Mouse (Mus musculus) stomach, embryonic 14.5 days (tissue): ENCODE measurements around the gene Nupl1. TPM values are rescaled to one million over a fixed set of nuclear protein-coding genes. Genes with fewer than 3 reads are reported as not detected.

ENCODE experiments used
- ATAC-seq: fragments of 200-750 bp; cut with Nextera tagmentation; 2 replicates; pipeline ENCODE4 v1.8.0; 2017; ENCODE audit warnings: low read depth, moderate TSS enrichment; ENCODE audit not compliant: insufficient number of reproducible peaks, insufficient read depth, low FRiP score
- H3K27ac ChIP-seq: fragments of 300-500 bp; sonication (generic); 2 replicates; pipeline ENCODE4 v1.5.1; 2014; ENCODE audit warnings: mild to moderate bottlenecking, low read length, moderate library complexity, mixed read lengths
- H3K27me3 ChIP-seq: fragments of 300-500 bp; sonication (generic); 2 replicates; pipeline ENCODE4 v1.6.1; 2014; ENCODE audit warnings: low read length, control low read depth, mixed read lengths; ENCODE audit not compliant: control insufficient read depth, insufficient read depth
- H3K36me3 ChIP-seq: fragments of 300-500 bp; sonication (generic); 2 replicates; pipeline ENCODE4 v1.6.1; 2014; ENCODE audit warnings: mild to moderate bottlenecking, control low read depth, low read length, moderate library complexity, mixed read lengths; ENCODE audit not compliant: control insufficient read depth, insufficient read depth
- H3K4me1 ChIP-seq: fragments of 300-500 bp; sonication (generic); 2 replicates; pipeline ENCODE4 v1.6.1; 2014; ENCODE audit warnings: low read length, control low read depth, mixed read lengths; ENCODE audit not compliant: control insufficient read depth, insufficient read depth
- H3K4me2 ChIP-seq: fragments of 300-500 bp; sonication (generic); replicated peaks from 2 replicates; pipeline ENCODE4 v1.6.1; 2014; ENCODE audit warnings: low read depth, low read length, control low read depth
- H3K4me3 ChIP-seq: fragments of 300-500 bp; sonication (generic); 2 replicates; pipeline ENCODE4 v1.5.1; 2014; ENCODE audit warnings: low read depth, low read length, control low read depth
- H3K9ac ChIP-seq: fragments of 300-500 bp; sonication (generic); replicated peaks from 2 replicates; pipeline ENCODE4 v1.6.1; 2014; ENCODE audit warnings: low read depth, mild to moderate bottlenecking, control low read depth, low read length, moderate library complexity, mixed read lengths
- H3K9me3 ChIP-seq: fragments of 300-500 bp; sonication (generic); 2 replicates; pipeline ENCODE4 v1.6.1; 2016; ENCODE audit warnings: low read depth, low read length, control low read depth; ENCODE audit not compliant: control insufficient read depth
- WGBS: fragments of 180-500 bp; shearing (Covaris S2); extraction: QIAGEN DNeasy Blood & Tissue Kit; methylation state at CpG from one replicate; pipeline ENCODE4 v1.1.7; 2014; 5-methylcytosine and 5-hydroxymethylcytosine counted together
- polyA plus RNA-seq: library from polyadenylated mRNA; unstranded; fragments of >200 nt; fragmentation: Nextera tagmentation; extraction: Ambion mirVana; gene quantifications from 2 replicates; pipeline ENCODE4 v1.2.1, GENCODE M21; 2014

The Nupl1 gene
- polyA plus RNA-seq, 1 experiment from 2014 or later = not detected

DNA sequence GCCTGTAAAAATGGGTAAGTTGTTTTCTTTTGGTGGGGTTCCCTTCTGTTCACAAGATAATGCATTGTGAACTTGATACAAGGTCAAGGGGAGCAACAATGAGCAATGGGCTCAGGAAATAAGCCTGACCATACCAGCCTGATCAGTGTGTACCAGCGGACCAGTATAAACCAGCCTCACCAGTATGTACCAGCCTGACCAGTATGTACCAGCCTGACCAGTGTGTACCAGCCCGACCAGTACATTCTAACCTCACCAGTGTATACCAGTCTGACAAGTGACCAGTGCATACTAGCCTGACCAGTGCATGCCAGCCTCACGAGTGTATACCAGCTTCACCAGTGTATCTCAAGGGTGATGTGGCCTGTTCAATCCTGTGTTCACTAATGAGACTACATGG, 87.9 kb downstream of the Nupl1 start:
- H3K4me1 ChIP-seq = no peaks in the 10 kb centered on the region
- H3K27ac ChIP-seq = no peak overlapping the region
- no peaks in the 10 kb centered on the region for H3K36me3 ChIP-seq
- no peak overlapping the region for H3K9ac ChIP-seq
- ATAC-seq = no peak
- no peaks in the 10 kb centered on the region for H3K27me3 ChIP-seq
- no peak overlapping the region for H3K4me2 ChIP-seq
- H3K4me3 ChIP-seq = no peak overlapping the region
- H3K9me3 ChIP-seq = no peaks in the 10 kb centered on the region
- 92% methylated on average over 3 of the region's 3 CpGs for WGBS

DNA sequence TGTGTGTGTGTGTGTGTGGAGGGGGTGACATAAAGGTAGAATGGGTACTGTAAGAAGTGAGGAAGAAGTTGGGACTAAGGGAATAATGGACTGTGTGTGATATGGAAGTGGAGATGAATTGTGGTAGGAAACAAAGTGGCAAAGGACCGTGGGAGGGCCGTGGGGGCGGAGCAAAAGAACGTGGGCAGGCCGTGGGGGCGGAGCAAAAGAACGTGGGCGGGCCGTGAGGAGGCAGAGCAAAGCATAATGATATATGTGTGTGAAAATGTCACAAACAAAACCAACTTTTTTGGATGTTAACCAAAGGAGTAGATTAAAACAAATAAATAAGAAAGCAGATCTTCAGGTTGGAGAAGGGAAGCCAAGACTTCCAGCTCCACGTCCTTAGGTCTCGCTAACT, 98.9 kb downstream of the Nupl1 start:
- 75% methylated on average over 11 of the region's 11 CpGs for WGBS
- ATAC-seq = no peak
- H3K27ac ChIP-seq = no peak overlapping the region
- H3K4me2 ChIP-seq = no peak overlapping the region
- H3K36me3 ChIP-seq = no peaks in the 10 kb centered on the region
- H3K9ac ChIP-seq = no peak overlapping the region
- no peak overlapping the region for H3K4me3 ChIP-seq
- H3K4me1 ChIP-seq = no peaks in the 10 kb centered on the region
- H3K9me3 ChIP-seq = no peaks in the 10 kb centered on the region
- H3K27me3 ChIP-seq = no peaks in the 10 kb centered on the region

- Histone ChIP-seq H3K9me3 (no peaks in the 10 kb centered on the region), H3K9ac (no peak overlapping the region), H3K36me3 (no peaks in the 10 kb centered on the region), H3K27me3 (no peaks in the 10 kb centered on the region), H3K27ac (no peak overlapping the region), H3K4me1 (no peaks in the 10 kb centered on the region), H3K4me3 (no peak overlapping the region), H3K4me2 (no peak overlapping the region)
- ATAC-seq = no peak
- 27% methylated on average over 3 of the region's 3 CpGs for WGBS
These were observed 102.3 kb downstream of the Nupl1 start for GRCm38 (mm10) chr14:60148893-60149292.

GRCm38 (mm10) chr14:60143234-60143633, 108.0 kb downstream of the Nupl1 start:
- WGBS = 76% methylated on average over 10 of the region's 10 CpGs
- Histone ChIP-seq H3K4me3 (no peak overlapping the region), H3K4me1 (no peaks in the 10 kb centered on the region), H3K4me2 (no peak overlapping the region), H3K27me3 (no peaks in the 10 kb centered on the region), H3K27ac (no peak overlapping the region), H3K9ac (no peak overlapping the region), H3K9me3 (no peaks in the 10 kb centered on the region), H3K36me3 (no peaks in the 10 kb centered on the region)
- ATAC-seq = no peak

- H3K4me3 ChIP-seq = no peak overlapping the region
- no peaks in the 10 kb centered on the region for H3K9me3 ChIP-seq
- ATAC-seq = no peak
- H3K27ac ChIP-seq = no peak overlapping the region
- H3K36me3 ChIP-seq = no peaks in the 10 kb centered on the region
- no peak overlapping the region for H3K9ac ChIP-seq
- H3K4me2 ChIP-seq = no peak overlapping the region
- no peaks in the 10 kb centered on the region for H3K27me3 ChIP-seq
- H3K4me1 ChIP-seq = no peaks in the 10 kb centered on the region
- WGBS = 97% methylated on average over 3 of the region's 4 CpGs
These were observed 112.9 kb downstream of the Nupl1 start for GRCm38 (mm10) chr14:60138339-60138738.

DNA sequence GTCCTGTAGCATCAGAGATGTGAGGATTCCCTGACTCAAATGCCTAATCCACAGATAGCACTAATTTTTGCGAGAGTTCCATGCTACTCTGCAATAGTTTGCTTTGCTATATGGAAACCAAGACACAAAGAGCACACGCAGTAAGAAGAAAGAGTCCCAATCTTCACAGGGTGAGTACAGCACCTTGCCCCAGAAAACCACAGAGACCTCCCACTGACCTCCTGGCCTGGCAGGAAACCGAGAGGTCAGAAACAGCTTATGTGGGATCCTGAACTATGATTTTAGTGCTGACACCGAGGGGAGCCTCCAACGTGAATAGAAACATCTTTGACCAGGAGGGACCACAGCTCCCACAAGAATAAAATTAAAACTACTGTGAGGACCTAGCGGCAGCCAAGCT, 113.4 kb downstream of the Nupl1 start:
- 71% methylated on average over 6 of the region's 6 CpGs for WGBS
- no peak for ATAC-seq
- H3K4me3 ChIP-seq = no peak overlapping the region

GRCm38 (mm10) chr14:60135801-60136200, 115.4 kb downstream of the Nupl1 start:
- 82% methylated on average over 4 of the region's 4 CpGs for WGBS
- no peak overlapping the region for H3K9ac ChIP-seq
- no peak for ATAC-seq
- H3K27ac ChIP-seq = no peak overlapping the region
- no peaks in the 10 kb centered on the region for H3K4me1 ChIP-seq
- no peak overlapping the region for H3K4me2 ChIP-seq
- H3K36me3 ChIP-seq = no peaks in the 10 kb centered on the region
- no peak overlapping the region for H3K4me3 ChIP-seq
- H3K9me3 ChIP-seq = no peaks in the 10 kb centered on the region
- no peaks in the 10 kb centered on the region for H3K27me3 ChIP-seq

More for the DNA sequence above, 113.4 kb downstream of the Nupl1 start:
- H3K9me3 ChIP-seq = no peaks in the 10 kb centered on the region
- H3K4me2 ChIP-seq = no peak overlapping the region
- H3K36me3 ChIP-seq = no peaks in the 10 kb centered on the region
- H3K27me3 ChIP-seq = no peaks in the 10 kb centered on the region
- no peak overlapping the region for H3K27ac ChIP-seq
- H3K4me1 ChIP-seq = no peaks in the 10 kb centered on the region
- H3K9ac ChIP-seq = no peak overlapping the region

GRCm38 (mm10) chr14:60134720-60135119, 116.5 kb downstream of the Nupl1 start:
- Histone ChIP-seq H3K4me2 (no peak overlapping the region), H3K27ac (no peak overlapping the region), H3K36me3 (no peaks in the 10 kb centered on the region), H3K27me3 (no peaks in the 10 kb centered on the region), H3K9me3 (no peaks in the 10 kb centered on the region), H3K4me3 (no peak overlapping the region), H3K9ac (no peak overlapping the region), H3K4me1 (no peaks in the 10 kb centered on the region)
- WGBS = 77% methylated on average over 9 of the region's 9 CpGs
- no peak for ATAC-seq
